Mouse (Mus musculus) neutrophil, adult 5-6 weeks (primary cell): Measurements from ENCODE around the gene 4930544G11Rik. TPM values are rescaled to one million over a fixed set of nuclear protein-coding genes. Genes with fewer than 3 reads are reported as not detected.

Experiments
- ATAC-seq: fragments of 151-379, 151-347 bp; 2 replicates; pipeline ENCODE4 v1.8.0; 2017; ENCODE audit warnings: mild to moderate bottlenecking, moderate TSS enrichment; ENCODE audit not compliant: insufficient number of reproducible peaks, poor library complexity, low FRiP score, severe bottlenecking; ENCODE audit errors: extremely low read depth
- total RNA-seq: library from RNA; stranded (forward); fragments of 200-1000 nt; gene quantifications from 2 replicates; pipeline ENCODE4 v1.2.3, GENCODE M21; 2017

4930544G11Rik gene
- not detected in 2 replicates for total RNA-seq

GRCm38 (mm10) chr6:65952309-65952708, at the start of gene 4930544G11Rik:
4930544G11Rik (plus strand) TSS chr6:65952609.
- no peak for ATAC-seq

- ATAC-seq: no peak
Measured at GRCm38 (mm10) chr6:65906657-65907182, 45.7 kb upstream of the 4930544G11Rik start.

- no peak for ATAC-seq
Measured at GRCm38 (mm10) chr6:65915421-65915820, 37.0 kb upstream of the 4930544G11Rik start.

- no peak for ATAC-seq
Measured at GRCm38 (mm10) chr6:65921703-65922102, 30.7 kb upstream of the 4930544G11Rik start.

- ATAC-seq: no peak
Measured at GRCm38 (mm10) chr6:65923501-65924084, 28.8 kb upstream of the 4930544G11Rik start.

GRCm38 (mm10) chr6:65925737-65926333, 26.6 kb upstream of the 4930544G11Rik start:
- no peak for ATAC-seq

GRCm38 (mm10) chr6:65930523-65930922, 21.9 kb upstream of the 4930544G11Rik start:
- ATAC-seq: no peak

- no peak for ATAC-seq
Measured at GRCm38 (mm10) chr6:65932776-65933175, 19.6 kb upstream of the 4930544G11Rik start.

- ATAC-seq: no peak
Measured at GRCm38 (mm10) chr6:65933177-65933576, 19.2 kb upstream of the 4930544G11Rik start.

- no peak for ATAC-seq
Measured at GRCm38 (mm10) chr6:65935566-65936281, 16.7 kb upstream of the 4930544G11Rik start.

GRCm38 (mm10) chr6:65950492-65950891, 1.9 kb upstream of the 4930544G11Rik start:
- ATAC-seq: no peak

GRCm38 (mm10) chr6:65969386-65970111, 17.1 kb downstream of the 4930544G11Rik start:
- ATAC-seq: no peak

- ATAC-seq: no peak
Measured at GRCm38 (mm10) chr6:65970410-65970809, 18.0 kb downstream of the 4930544G11Rik start.

GRCm38 (mm10) chr6:65992081-65992480, 39.7 kb downstream of the 4930544G11Rik start:
- no peak for ATAC-seq

- ATAC-seq: no peak
Measured at GRCm38 (mm10) chr6:65998343-65998742, 45.9 kb downstream of the 4930544G11Rik start.

Other genes with a start within 250 kb of the 4930544G11Rik start
- gene Prdm5, start 173.6 kb upstream of the 4930544G11Rik start, total RNA-seq: not detected in 2 replicates